Mouse (Mus musculus): ENCODE results near the gene Lsm2. TPM values are rescaled to one million over a fixed set of nuclear protein-coding genes. Genes with fewer than 3 reads are reported as not detected.
"Not testable (repeated sequence)": the region's sequence is repeated elsewhere in the genome, so short reads cannot be mapped to it uniquely, and the experiment has no call there.

The Lsm2 gene
- total RNA-seq, 2 experiments from 2014 or later: 24.7 to 28.2 TPM

DNA sequence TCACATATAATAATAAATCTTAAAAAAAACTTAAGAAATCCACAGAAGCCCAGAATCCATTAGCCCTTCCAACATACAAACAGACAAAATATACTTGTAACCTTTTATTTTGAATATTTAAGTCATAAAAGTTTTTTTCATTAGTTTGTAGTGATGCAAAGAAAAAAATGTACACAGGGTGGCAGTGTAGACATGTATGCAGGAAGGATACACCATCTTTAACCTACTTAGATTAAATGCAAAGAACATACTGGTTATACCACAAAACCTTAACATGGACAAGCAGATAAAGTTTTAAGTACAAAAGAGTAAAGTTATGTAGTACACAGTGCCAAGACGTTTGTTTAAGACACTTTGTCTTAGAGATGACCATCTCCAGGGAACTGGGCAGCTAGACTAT, 25.3 kb upstream of the Lsm2 start:
- DNase-seq: no peak

DNA sequence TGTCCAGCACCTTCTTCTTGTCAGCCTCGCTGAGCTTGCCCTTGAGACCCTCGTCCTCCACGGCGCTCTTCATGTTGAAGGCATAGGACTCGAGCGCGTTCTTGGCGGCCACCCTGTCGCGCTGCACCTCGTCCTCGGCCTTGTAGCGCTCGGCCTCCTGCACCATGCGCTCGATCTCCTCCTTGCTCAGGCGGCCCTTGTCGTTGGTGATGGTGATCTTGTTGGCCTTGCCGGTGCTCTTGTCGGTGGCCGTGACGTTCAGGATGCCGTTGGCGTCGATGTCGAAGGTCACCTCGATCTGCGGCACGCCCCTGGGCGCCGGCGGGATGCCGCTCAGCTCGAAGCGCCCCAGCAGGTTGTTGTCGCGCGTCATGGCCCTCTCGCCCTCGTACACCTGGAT, 24.4 kb upstream of the Lsm2 start:
- DNase-seq: not testable (repeated sequence)

GRCm38 (mm10) chr17:34957966-34958365, 23.7 kb upstream of the Lsm2 start:
- DNase-seq: not testable (repeated sequence)

DNA sequence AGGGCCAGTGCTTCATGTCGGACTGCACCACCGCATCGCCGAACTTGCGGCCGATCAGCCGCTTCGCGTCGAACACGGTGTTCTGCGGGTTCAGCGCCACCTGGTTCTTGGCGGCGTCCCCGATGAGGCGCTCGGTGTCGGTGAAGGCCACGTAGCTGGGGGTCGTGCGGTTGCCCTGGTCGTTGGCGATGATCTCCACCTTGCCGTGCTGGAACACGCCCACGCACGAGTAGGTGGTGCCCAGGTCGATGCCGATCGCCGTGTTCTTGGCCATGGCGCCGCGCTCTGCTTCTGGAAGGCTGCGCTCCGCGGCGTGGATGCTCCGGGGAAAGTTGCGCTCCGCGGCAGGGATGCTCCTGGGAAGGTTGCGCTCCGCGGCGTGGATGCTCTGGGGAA, 22.9 kb upstream of the Lsm2 start:
- not testable (repeated sequence) for DNase-seq

DNA sequence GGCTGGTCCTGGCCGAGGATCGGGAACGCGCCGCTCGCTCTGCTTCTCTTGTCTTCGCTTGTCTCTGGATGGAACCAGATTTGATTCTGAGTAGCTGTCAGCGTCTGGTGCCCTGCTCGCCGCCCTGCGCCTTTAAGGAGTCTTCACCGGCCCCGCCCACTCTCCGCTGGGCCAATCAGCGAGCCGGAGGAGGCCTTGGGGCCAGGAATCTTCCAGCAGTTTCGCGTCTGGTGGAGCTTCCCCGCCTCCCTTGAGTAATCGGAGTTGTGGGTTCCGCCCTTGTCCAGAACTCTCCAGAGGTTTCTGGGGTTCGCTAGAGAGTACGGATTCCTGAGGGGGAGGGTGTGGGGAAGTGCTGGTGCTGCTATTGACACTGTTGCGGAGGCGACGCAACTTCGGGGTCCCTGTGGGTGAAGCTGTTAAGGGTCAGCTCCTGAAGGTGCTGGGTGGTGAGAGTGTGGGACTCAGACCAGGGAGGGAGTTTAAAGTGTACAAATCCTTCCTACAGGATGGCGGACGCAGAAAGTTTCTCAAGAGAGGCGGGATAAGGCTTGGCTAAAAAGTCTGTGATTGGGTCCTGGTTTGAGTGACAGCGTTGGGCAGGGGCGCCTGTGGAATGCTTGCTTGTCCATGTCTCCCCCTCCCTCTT, 22.4 kb upstream of the Lsm2 start, which contains the start of gene Hspa1b:
TSS of gene Hspa1b (minus strand) at position 109 of the 649 bp plus-strand sequence.
- peak; percentile 61 for DNase-seq

GRCm38 (mm10) chr17:34959881-34960515, 21.7 kb upstream of the Lsm2 start:
- no peak for DNase-seq

GRCm38 (mm10) chr17:34960702-34961493, 20.8 kb upstream of the Lsm2 start:
- no peak for DNase-seq

DNA sequence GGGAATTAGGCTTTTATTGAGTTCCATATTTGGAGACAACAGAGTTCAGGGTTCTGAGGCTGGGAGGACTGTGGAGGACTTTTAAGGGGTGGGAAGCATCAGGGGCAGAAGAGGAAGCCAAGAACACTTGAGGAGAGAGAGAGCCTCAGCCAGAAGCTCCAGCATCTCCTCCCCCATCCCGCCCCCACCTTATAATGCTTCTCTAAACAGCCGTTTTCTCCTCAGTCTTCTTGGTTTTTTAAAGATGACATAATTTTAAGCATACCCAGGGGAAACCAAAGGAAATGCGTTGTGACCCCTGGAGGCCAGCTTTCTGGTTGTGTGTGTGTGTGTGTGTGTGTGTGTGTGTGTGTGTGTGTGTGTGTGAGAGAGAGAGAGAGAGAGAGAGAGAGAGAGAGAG, 19.5 kb upstream of the Lsm2 start:
- no peak for DNase-seq

GRCm38 (mm10) chr17:34962841-34963240, 18.8 kb upstream of the Lsm2 start:
- no peak for DNase-seq

DNA sequence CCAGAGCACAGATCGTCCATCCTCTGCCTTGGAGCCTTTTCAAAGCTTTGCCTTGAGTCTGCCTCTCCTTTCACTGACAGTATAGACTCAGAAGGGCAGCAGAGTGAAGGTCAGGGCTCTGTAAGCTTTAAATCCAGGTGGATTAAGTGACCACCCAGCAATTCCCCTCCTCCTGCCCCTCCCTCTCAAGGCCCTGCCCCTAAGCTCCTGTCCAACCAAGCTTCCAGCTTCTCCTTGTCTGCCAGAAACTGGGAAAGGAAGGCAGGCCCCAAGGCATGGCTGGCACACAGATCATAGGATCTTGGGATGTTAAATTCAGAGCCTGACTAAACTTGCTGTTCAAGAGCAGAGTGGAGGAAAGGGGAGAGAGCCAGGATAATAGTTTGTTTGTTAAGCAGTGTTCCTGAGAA, 17.0 kb upstream of the Lsm2 start:
- DNase-seq: no peak

- DNase-seq: no peak
Measured at GRCm38 (mm10) chr17:34965627-34966026, 16.0 kb upstream of the Lsm2 start.

DNA sequence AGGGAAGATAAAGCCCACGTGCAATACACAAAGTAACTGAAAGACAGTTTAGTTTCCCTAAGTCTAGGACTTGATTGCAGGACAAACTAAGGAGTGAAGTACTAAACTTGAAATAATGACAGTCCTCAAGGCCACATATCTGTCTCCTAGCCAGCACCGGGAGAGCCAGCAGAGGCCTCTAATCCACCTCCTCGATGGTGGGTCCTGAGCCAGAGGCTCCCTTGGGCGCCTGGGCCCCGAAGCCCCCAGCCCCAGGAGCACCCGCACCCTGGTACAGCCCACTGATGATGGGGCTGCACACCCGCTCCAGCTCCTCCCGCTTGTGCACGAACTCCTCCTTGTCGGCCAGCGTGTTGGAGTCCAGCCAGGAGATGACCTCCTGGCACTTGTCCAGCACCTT, 11.8 kb upstream of the Lsm2 start, which contains the start of gene Gm20481:
TSS of gene Gm20481 (plus strand) at position 91 of the 400 bp plus-strand sequence.
- not testable (repeated sequence) for DNase-seq

GRCm38 (mm10) chr17:34970850-34971249, 10.8 kb upstream of the Lsm2 start:
- not testable (repeated sequence) for DNase-seq

- not testable (repeated sequence) for DNase-seq
Measured at GRCm38 (mm10) chr17:34971694-34972068, 10.0 kb upstream of the Lsm2 start.

DNA sequence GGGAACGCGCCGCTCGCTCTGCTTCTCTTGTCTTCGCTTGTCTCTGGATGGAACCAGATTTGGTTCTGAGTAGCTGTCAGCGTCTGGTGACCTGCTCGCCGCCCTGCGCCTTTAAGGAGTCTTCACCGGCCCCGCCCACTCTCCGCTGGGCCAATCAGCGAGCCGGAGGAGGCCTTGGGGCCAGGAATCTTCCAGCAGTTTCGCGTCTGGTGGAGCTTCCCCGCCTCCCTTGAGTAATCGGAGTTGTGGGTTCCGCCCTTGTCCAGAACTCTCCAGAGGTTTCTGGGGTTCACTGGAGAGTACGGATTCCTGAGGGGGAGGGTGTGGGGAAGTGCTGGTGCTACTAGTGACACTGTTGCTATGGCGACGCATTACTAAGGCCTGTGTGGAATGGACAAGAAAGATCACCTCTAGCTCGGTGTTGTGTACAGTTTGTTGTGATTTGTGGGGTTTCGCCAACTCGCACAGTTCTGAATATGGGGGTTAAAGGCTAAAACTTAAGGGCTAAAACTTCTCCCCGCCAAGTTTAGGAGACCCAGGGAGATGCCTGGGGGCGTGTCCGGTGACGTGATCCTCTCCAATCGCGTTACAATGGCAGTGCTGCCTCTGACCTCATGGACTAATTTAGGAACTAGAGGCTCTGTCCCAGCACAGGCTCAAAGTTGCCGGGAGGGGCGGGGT, 9.5 kb upstream of the Lsm2 start, which contains the start of the genes Hspa1a and Hspa1l:
TSS of gene Hspa1a (minus strand) at position 88 of the 681 bp plus-strand sequence.
TSS of gene Hspa1l (plus strand) at position 635 of the 681 bp plus-strand sequence.
- peak; percentile 66 for DNase-seq

DNA sequence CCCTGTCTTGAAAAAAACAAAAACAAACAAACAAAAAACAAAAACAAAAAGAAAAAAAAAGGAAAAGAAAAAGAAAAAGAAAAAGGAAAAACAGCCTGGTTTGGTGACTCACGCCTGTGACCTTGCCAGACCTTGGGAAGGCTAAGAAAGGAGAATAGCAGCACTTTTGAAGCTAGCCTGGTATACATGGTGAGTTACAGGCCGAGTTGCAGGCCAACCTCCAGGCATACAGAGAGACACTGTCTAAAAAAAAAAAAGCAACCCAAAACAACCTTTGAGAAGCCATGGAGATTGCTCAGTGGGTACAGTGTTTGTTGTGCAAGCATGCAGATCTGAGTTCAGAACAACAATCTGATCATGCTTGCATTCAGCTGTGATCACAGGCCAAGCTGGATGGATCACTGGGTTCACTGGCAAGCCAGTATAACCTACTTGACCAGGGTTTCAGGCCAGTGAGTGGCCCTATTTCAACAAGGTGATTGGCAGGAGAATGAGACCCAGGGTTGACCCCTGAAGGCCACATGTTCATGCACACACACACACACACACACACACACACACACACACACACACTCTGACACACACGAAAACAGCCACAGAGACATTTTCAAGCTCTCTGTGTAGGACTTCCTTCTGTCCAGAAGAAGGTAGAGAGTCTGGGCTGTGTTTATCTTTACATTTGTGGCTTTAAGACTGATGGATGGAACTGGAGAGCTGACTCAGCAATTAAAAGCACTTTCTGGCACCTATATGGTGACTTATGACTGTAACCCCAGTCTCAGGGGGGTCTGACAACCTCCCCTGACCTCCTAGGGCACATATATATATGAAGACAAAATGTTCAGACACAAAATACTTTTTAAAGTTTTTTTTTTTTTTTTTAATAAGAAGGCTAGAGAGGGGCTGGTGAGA, 5.8 kb upstream of the Lsm2 start:
- no peak for DNase-seq

DNA sequence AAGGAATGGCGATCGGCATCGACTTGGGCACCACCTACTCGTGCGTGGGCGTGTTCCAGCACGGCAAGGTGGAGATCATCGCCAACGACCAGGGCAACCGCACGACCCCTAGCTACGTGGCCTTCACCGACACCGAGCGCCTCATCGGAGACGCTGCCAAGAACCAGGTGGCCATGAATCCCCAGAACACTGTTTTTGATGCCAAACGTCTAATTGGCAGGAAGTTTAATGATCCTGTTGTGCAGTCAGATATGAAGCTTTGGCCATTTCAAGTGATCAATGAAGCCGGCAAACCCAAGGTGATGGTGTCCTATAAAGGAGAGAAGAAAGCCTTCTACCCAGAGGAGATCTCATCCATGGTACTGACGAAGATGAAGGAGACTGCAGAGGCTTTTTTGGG, 4.7 kb upstream of the Lsm2 start:
- no peak for DNase-seq

- no peak for DNase-seq
Measured at GRCm38 (mm10) chr17:34978239-34978638, 3.4 kb upstream of the Lsm2 start.

GRCm38 (mm10) chr17:34979631-34980030, 2.0 kb upstream of the Lsm2 start:
- no peak for DNase-seq

- no peak for DNase-seq
Measured at GRCm38 (mm10) chr17:34980655-34981054, 1.0 kb upstream of the Lsm2 start.

- DNase-seq: no peak
Measured at GRCm38 (mm10) chr17:34982328-34982727, 666 bp downstream of the Lsm2 start.

Measured in gastrocnemius, postnatal 10 days (tissue).